Mouse (Mus musculus) v-Abl transformed pro-B cells (cell line): ENCODE results near the gene Elovl5.

Experiments
- in situ Hi-C, 2 experiments: fragments of 400-800 bp; cut with MboI; formaldehyde crosslinking; loops; one replicate each; pipeline ENCODE4 v1.15.1; 2025; ENCODE audit not compliant: unreplicated experiment in 2 of 2

Gene Elovl5

GRCm38 (mm10) chr9:77926911-77927310, 9.7 kb downstream of the Elovl5 start:
- in situ Hi-C loops, result loop anchor here (5.0 to 25.0 kb wide), 3 partner anchors 60 to 1860 kb away; partner anchors contain the start of gene Tmem30a (in 1 of the 2)

- in situ Hi-C loops, result loop anchor here (5.0 to 25.0 kb wide), 3 partner anchors 60 to 1860 kb away; partner anchors contain the start of gene Tmem30a (in 1 of the 2)
Observed at GRCm38 (mm10) chr9:77927431-77927830, 10.3 kb downstream of the Elovl5 start.

- in situ Hi-C loops, result loop anchor here (5.0 to 25.0 kb wide), 3 partner anchors 59 to 1859 kb away; partner anchors contain the start of gene Tmem30a (in 1 of the 2)
Observed at GRCm38 (mm10) chr9:77928769-77929168, 11.6 kb downstream of the Elovl5 start.

GRCm38 (mm10) chr9:77929296-77929695, 12.1 kb downstream of the Elovl5 start:
- in situ Hi-C loops, result loop anchor here (5.0 to 25.0 kb wide), 3 partner anchors 58 to 1858 kb away; partner anchors contain the start of gene Tmem30a (in 1 of the 2)

- in situ Hi-C loops, result loop anchor here in 1 of 2 experiments (25.0 kb wide), 2 partner anchors 532 to 1857 kb away; partner anchors contain the start of gene Tmem30a
Observed at GRCm38 (mm10) chr9:77930036-77930859, 13.1 kb downstream of the Elovl5 start.

- in situ Hi-C loops, result loop anchor here in 1 of 2 experiments (25.0 kb wide), 2 partner anchors 531 to 1856 kb away; partner anchors contain the start of gene Tmem30a
Observed at GRCm38 (mm10) chr9:77930860-77931184, 13.7 kb downstream of the Elovl5 start.

GRCm38 (mm10) chr9:77931740-77932139, 14.6 kb downstream of the Elovl5 start:
- in situ Hi-C loops, result loop anchor here in 1 of 2 experiments (25.0 kb wide), 2 partner anchors 531 to 1856 kb away; partner anchors contain the start of gene Tmem30a

GRCm38 (mm10) chr9:77935818-77936611, 18.9 kb downstream of the Elovl5 start:
- in situ Hi-C loops, result loop anchor here in 1 of 2 experiments (25.0 kb wide), 2 partner anchors 526 to 1851 kb away; partner anchors contain the start of gene Tmem30a

GRCm38 (mm10) chr9:77937875-77938274, 20.7 kb downstream of the Elovl5 start:
- in situ Hi-C loops, result loop anchor here in 1 of 2 experiments (25.0 kb wide), 2 partner anchors 524 to 1849 kb away; partner anchors contain the start of gene Tmem30a

- in situ Hi-C loops, result loop anchor here in 1 of 2 experiments (25.0 kb wide), 2 partner anchors 523 to 1848 kb away; partner anchors contain the start of gene Tmem30a
Observed at GRCm38 (mm10) chr9:77938761-77939553, 21.8 kb downstream of the Elovl5 start.

GRCm38 (mm10) chr9:77939554-77939920, 22.4 kb downstream of the Elovl5 start:
- in situ Hi-C loops, result loop anchor here in 1 of 2 experiments (25.0 kb wide), 2 partner anchors 523 to 1848 kb away; partner anchors contain the start of gene Tmem30a

- in situ Hi-C loops, result loop anchor here in 1 of 2 experiments (25.0 kb wide), 2 partner anchors 521 to 1846 kb away; partner anchors contain the start of gene Tmem30a
Observed at GRCm38 (mm10) chr9:77941058-77941457, 23.9 kb downstream of the Elovl5 start.

- in situ Hi-C loops, result loop anchor here in 1 of 2 experiments (25.0 kb wide), 2 partner anchors 520 to 1845 kb away; partner anchors contain the start of gene Tmem30a
Observed at GRCm38 (mm10) chr9:77941836-77942235, 24.7 kb downstream of the Elovl5 start.

GRCm38 (mm10) chr9:77942411-77942810, 25.2 kb downstream of the Elovl5 start:
- in situ Hi-C loops, result loop anchor here in 1 of 2 experiments (25.0 kb wide), 2 partner anchors 520 to 1845 kb away; partner anchors contain the start of gene Tmem30a

- in situ Hi-C loops, result loop anchor here in 1 of 2 experiments (25.0 kb wide), 2 partner anchors 519 to 1844 kb away; partner anchors contain the start of gene Tmem30a
Observed at GRCm38 (mm10) chr9:77943316-77943715, 26.2 kb downstream of the Elovl5 start.

- in situ Hi-C loops, result loop anchor here in 1 of 2 experiments (25.0 kb wide), 2 partner anchors 518 to 1843 kb away; partner anchors contain the start of gene Tmem30a
Observed at GRCm38 (mm10) chr9:77944195-77944594, 27.0 kb downstream of the Elovl5 start.

- in situ Hi-C loops, result loop anchor here in 1 of 2 experiments (25.0 kb wide), 2 partner anchors 516 to 1841 kb away; partner anchors contain the start of gene Tmem30a
Observed at GRCm38 (mm10) chr9:77945792-77946666, 28.9 kb downstream of the Elovl5 start.

GRCm38 (mm10) chr9:77948214-77948613, 31.1 kb downstream of the Elovl5 start:
- in situ Hi-C loops, result loop anchor here in 1 of 2 experiments (25.0 kb wide), 2 partner anchors 514 to 1839 kb away; partner anchors contain the start of gene Tmem30a
